Mouse (Mus musculus): ENCODE measurements around the gene Pxdc1.

- TF ChIP-seq GATA1 (IDR thresholded peaks at IDR 0.05; ENCODE audit: borderline replicate concordance, low read length) (no peak), FLI1 (IDR thresholded peaks at IDR 0.05; ENCODE audit: low read length) (no peak)
Observed at GRCm38 (mm10) chr13:34683762-34684488, 30.6 kb upstream of the Pxdc1 start.

All from megakaryocyte, embryonic 14.5 days (primary cell).